Mouse (Mus musculus): Measurements from ENCODE around the gene Ggn. TPM values are rescaled to one million over a fixed set of nuclear protein-coding genes. Genes with fewer than 3 reads are reported as not detected.
A peak's percentile ranks its signal among the peaks of the same experiment; 100 is the strongest.
"Not testable (repeated sequence)": the region's sequence is repeated elsewhere in the genome, so short reads cannot be mapped to it uniquely, and the experiment has no call there.

The Ggn gene
- polyA plus RNA-seq, 1 experiment from 2014 or later = 0.46 TPM

GRCm38 (mm10) chr7:29168121-29168695, 1.8 kb upstream of the Ggn start:
- Histone ChIP-seq H3K36me3 (no peaks in the 10 kb centered on the region; the same call in 1 of the 2 replicates), H3K9me3 (replicated peaks) (no peaks in the 10 kb centered on the region), H3K27me3 (peaks cover 32% of the 10 kb centered on the region), H3K4me1 (peaks cover 46% of the 10 kb centered on the region), H3K9ac (peak overlapping the region; percentile 67), H3K4me3 (peak overlapping the region; percentile 68), H3K27ac (peak overlapping the region; percentile 85), H3K4me2 (replicated peaks) (peak overlapping the region; percentile 76)
- 1% methylated on average over 10 of the region's 10 CpGs for WGBS
- ATAC-seq (ENCODE audit: low FRiP score) = no peak

GRCm38 (mm10) chr7:29168791-29169230, 1.2 kb upstream of the Ggn start:
- ATAC-seq (ENCODE audit: low FRiP score) = peak; percentile 29
- H3K27me3 ChIP-seq = peaks cover 38% of the 10 kb centered on the region
- H3K27ac ChIP-seq = peak overlapping the region; percentile 85

GRCm38 (mm10) chr7:29169231-29170065, 562 bp upstream of the Ggn start:
- peak overlapping the region; percentile 67 for H3K9ac ChIP-seq
- H3K27me3 ChIP-seq = peaks cover 45% of the 10 kb centered on the region
- H3K9me3 ChIP-seq (replicated peaks) = no peaks in the 10 kb centered on the region
- peaks cover 12% of the 10 kb centered on the region for H3K36me3 ChIP-seq
- H3K27ac ChIP-seq = peak overlapping the region; percentile 85
- ATAC-seq (ENCODE audit: low FRiP score) = peak; percentile 80
- H3K4me1 ChIP-seq = peaks cover 46% of the 10 kb centered on the region
- peak overlapping the region; percentile 76 for H3K4me2 ChIP-seq (replicated peaks)
- peak overlapping the region; percentile 68 for H3K4me3 ChIP-seq
- WGBS = under 1% methylated on average over 31 of the region's 39 CpGs

More at GRCm38 (mm10) chr7:29168791-29169230, 1.2 kb upstream of the Ggn start:
- Histone ChIP-seq H3K9me3 (replicated peaks) (no peaks in the 10 kb centered on the region), H3K4me3 (peak overlapping the region; percentile 68), H3K9ac (peak overlapping the region; percentile 67), H3K36me3 (peaks cover 6% of the 10 kb centered on the region), H3K4me2 (replicated peaks) (peak overlapping the region; percentile 76), H3K4me1 (peaks cover 46% of the 10 kb centered on the region)
- WGBS = 1% methylated on average over 14 of the region's 14 CpGs

DNA sequence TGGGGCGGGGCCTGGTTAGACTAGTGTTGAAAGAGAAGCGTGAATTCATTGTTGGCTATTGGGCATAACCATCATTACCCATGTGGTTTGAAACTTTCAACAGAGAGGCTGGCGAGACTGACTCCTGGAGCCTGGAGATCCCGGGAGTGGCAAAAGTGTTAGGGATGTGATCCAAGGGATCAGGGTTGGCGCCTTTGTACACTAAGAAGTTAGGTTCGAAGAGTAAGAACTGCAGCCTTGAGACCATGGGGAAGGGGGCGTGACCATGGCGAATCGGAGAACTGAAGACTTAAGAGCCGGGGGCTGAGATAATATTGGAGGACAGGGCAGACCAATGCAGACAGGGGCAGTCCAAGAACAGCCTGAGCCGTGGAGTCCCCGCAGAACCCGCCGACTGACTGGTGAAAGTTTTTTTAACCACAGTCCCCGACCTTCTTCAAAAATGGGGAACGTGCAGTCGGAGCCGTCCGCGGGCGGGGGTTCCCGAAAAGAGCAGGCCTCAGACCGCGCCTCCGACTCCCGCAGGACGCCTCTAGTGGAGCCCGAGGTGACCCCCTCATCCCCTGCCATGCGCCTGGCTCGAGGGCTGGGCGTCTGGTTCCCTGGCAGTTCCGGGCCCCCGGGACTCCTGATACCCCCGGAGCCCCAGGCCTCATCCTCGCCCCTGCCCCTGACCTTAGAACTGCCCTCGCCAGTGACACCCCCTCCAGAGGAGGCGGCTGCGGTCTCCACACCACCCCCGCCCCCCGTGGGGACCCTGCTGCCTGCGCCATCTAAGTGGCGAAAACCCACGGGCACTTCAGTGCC, 948 bp downstream of the Ggn start:
- H3K27me3 ChIP-seq = peaks cover 57% of the 10 kb centered on the region
- no peaks in the 10 kb centered on the region for H3K9me3 ChIP-seq (replicated peaks)
- peaks cover 46% of the 10 kb centered on the region for H3K4me1 ChIP-seq
- H3K4me3 ChIP-seq = peak overlapping the region; percentile 68
- peak overlapping the region; percentile 54 for H3K9ac ChIP-seq
- peaks cover 27% of the 10 kb centered on the region for H3K36me3 ChIP-seq
- no peak for ATAC-seq (ENCODE audit: low FRiP score)
- H3K27ac ChIP-seq = no peak overlapping the region
- H3K4me2 ChIP-seq (replicated peaks) = peak overlapping the region; percentile 76
- 1% methylated on average over 43 of the region's 43 CpGs for WGBS

- WGBS = 5% methylated on average over 34 of the region's 34 CpGs
- H3K4me1 ChIP-seq = peaks cover 46% of the 10 kb centered on the region
- peaks cover 34% of the 10 kb centered on the region for H3K36me3 ChIP-seq
- H3K4me3 ChIP-seq = peak overlapping the region; percentile 68
- H3K27me3 ChIP-seq = peaks cover 58% of the 10 kb centered on the region
- no peaks in the 10 kb centered on the region for H3K9me3 ChIP-seq (replicated peaks)
- H3K27ac ChIP-seq = no peak overlapping the region
- peak overlapping the region; percentile 54; the same call in 1 of the 2 replicates for H3K9ac ChIP-seq
- no peak for ATAC-seq (ENCODE audit: low FRiP score)
- H3K4me2 ChIP-seq (replicated peaks) = peak overlapping the region; percentile 76
Measured at GRCm38 (mm10) chr7:29171562-29172097, 1.6 kb downstream of the Ggn start.

- no peak for ATAC-seq (ENCODE audit: low FRiP score)
- H3K9ac ChIP-seq = no peak overlapping the region
- H3K4me1 ChIP-seq = peaks cover 45% of the 10 kb centered on the region
- no peaks in the 10 kb centered on the region for H3K9me3 ChIP-seq (replicated peaks)
- H3K27me3 ChIP-seq = peaks cover 58% of the 10 kb centered on the region
- no peak overlapping the region for H3K4me3 ChIP-seq
- 28% methylated on average over 32 of the region's 32 CpGs for WGBS
- H3K4me2 ChIP-seq (replicated peaks) = no peak overlapping the region
- H3K36me3 ChIP-seq = peaks cover 40% of the 10 kb centered on the region
- no peak overlapping the region for H3K27ac ChIP-seq
Measured at GRCm38 (mm10) chr7:29172390-29173016, 2.5 kb downstream of the Ggn start.

- no peak for ATAC-seq (ENCODE audit: low FRiP score)
- H3K4me3 ChIP-seq = no peak overlapping the region
- H3K4me1 ChIP-seq = peaks cover 22% of the 10 kb centered on the region
- peaks cover 40% of the 10 kb centered on the region for H3K36me3 ChIP-seq
- H3K27me3 ChIP-seq = peaks cover 27% of the 10 kb centered on the region
- 0 out of 2 replicates have a peak overlapping the region, but pooled peaks have one; percentile 8 for H3K4me2 ChIP-seq (replicated peaks)
- no peaks in the 10 kb centered on the region for H3K9me3 ChIP-seq (replicated peaks)
- 89% methylated on average over 4 of the region's 4 CpGs for WGBS
- no peak overlapping the region for H3K9ac ChIP-seq
- H3K27ac ChIP-seq = no peak overlapping the region
Measured at GRCm38 (mm10) chr7:29178106-29178505, 8.1 kb downstream of the Ggn start.

DNA sequence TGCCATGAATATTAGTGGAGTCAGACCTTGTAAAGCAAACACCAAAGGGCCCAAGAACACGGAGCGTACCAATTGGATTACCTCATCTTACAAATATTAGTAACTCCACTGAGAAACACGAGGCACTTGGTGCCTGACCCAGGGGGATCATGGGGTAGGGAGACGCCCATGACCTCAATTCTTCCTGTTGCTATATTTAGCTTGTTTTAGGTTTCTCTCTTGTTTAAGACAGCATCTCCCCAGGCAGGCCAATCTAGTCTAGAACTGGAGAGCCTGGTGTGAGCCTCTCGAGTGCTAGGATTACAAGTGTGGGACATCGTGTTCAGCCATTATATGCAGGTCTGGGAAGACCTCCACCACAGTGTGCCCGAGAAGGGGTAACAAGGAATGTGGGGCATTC, 9.3 kb downstream of the Ggn start:
- Histone ChIP-seq H3K9ac (peak overlapping the region; percentile 72; the same call in 1 of the 2 replicates), H3K36me3 (peaks cover 29% of the 10 kb centered on the region), H3K4me3 (peak overlapping the region; percentile 63), H3K4me2 (replicated peaks) (peak overlapping the region; percentile 82), H3K4me1 (peaks cover 21% of the 10 kb centered on the region), H3K9me3 (replicated peaks) (no peaks in the 10 kb centered on the region), H3K27me3 (peaks cover 14% of the 10 kb centered on the region), H3K27ac (no peak overlapping the region)
- WGBS = 61% methylated on average over 7 of the region's 7 CpGs
- no peak for ATAC-seq (ENCODE audit: low FRiP score)

- peak within 1 kb of the TSS; percentile 76 for H3K27ac ChIP-seq
- H3K9me3 ChIP-seq (replicated peaks) = no peaks in the 10 kb centered on the region
- H3K36me3 ChIP-seq = peaks cover 19% of the 10 kb centered on the region
- peak; percentile 94 for ATAC-seq (ENCODE audit: low FRiP score)
- under 1% methylated on average over 62 of the region's 62 CpGs for WGBS
- peaks cover 7% of the 10 kb centered on the region; the same call in 1 of the 2 replicates for H3K27me3 ChIP-seq
- peak within 1 kb of the TSS; percentile 72 for H3K9ac ChIP-seq
- H3K4me1 ChIP-seq = peaks cover 21% of the 10 kb centered on the region
- peak within 1 kb of the TSS; percentile 63 for H3K4me3 ChIP-seq
- peak within 1 kb of the TSS; percentile 82 for H3K4me2 ChIP-seq (replicated peaks)
Measured at GRCm38 (mm10) chr7:29180077-29180853, 10.3 kb downstream of the Ggn start, which contains the start of gene Psmd8. Psmd8 (minus strand) TSS chr7:29180701.

DNA sequence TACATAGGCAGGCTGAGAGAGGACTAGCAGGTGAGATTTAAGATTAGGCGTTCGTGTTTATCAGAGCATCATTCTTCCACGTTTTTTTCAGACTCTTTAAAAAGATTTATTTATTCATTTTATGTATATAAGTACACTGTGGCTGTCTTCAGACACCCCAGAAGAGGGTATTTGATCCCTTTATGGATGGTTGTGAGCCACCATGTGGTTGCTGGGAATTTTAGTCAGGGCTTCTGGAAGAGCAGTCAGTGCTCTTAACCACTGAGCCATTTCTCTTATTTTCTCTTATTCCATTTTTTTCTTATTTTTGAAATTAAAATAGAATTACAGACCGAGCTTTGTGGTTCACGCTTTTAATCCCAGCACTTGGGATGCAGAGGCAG, 10.8 kb downstream of the Ggn start:
- Histone ChIP-seq H3K36me3 (peaks cover 14% of the 10 kb centered on the region), H3K4me3 (peak overlapping the region; percentile 63), H3K4me1 (peaks cover 21% of the 10 kb centered on the region), H3K27ac (no peak overlapping the region), H3K9ac (no peak overlapping the region), H3K9me3 (replicated peaks) (no peaks in the 10 kb centered on the region), H3K27me3 (peaks cover 2% of the 10 kb centered on the region; the same call in 1 of the 2 replicates), H3K4me2 (replicated peaks) (peak overlapping the region; percentile 82)
- peak; percentile 59 for ATAC-seq (ENCODE audit: low FRiP score)
- WGBS = 41% methylated on average over 5 of the region's 5 CpGs

- H3K9me3 ChIP-seq (replicated peaks); ATAC-seq (ENCODE audit: low FRiP score); H3K4me2 ChIP-seq (replicated peaks); H3K9ac ChIP-seq; H3K27me3 ChIP-seq; H3K36me3 ChIP-seq; H3K27ac ChIP-seq: not testable (repeated sequence)
- peaks cover 21% of the 10 kb centered on the region for H3K4me1 ChIP-seq
- H3K4me3 ChIP-seq = 0 out of 2 replicates have a peak overlapping the region, but pooled peaks have one; percentile 63
- 89% methylated on average over 4 of the region's 4 CpGs for WGBS
Measured at GRCm38 (mm10) chr7:29181323-29181722, 11.3 kb downstream of the Ggn start.
